Mouse (Mus musculus): ENCODE measurements around the gene Fmnl2. TPM values are rescaled to one million over a fixed set of nuclear protein-coding genes. Genes with fewer than 3 reads are reported as not detected.

The Fmnl2 gene
- polyA plus RNA-seq, 1 experiment from 2014 or later = 0.89 TPM

DNA sequence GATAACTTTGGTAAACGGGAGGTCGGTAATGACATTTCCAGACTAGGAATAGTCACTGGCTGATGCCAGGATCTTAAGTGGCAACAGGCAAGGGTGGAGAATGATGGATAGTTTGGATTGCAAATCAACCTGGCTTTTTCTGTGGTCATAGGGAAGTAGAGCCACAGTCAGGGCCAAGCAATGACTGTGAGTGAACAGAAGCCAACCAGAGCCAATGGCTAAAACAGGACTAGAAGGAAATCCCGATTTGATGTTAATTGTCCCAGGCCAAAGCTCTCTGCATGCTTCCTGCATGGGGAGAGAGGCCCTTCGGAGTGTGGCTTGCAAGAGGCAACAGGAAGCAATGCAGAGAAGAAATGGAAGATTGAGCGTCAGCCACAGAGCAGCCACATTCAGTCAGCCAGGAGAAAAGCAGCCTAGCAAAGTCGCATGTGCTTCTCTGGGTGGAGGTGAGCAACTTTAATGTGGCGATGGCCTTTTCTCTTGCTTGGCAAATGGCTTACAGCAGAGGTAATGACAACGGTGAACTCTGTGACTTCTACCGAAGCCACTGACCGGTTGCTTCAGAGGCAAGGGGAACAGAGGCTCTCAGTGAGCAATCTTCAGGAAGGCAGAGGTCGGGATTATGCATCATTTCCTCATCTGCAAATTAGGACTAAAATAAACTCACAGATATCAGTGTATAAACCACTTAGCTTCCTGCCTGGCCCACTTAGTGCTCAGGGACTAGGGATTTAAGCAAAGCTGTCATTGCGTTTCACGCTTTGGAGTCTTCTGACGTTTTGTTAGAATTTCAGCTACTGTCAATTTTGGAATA is 12.5 kb upstream of the Fmnl2 start:
- no peak for ATAC-seq
- H3K9ac ChIP-seq (replicated peaks) = no peak overlapping the region
- no peak overlapping the region for H3K27ac ChIP-seq (ENCODE audit: low read depth)
- 0 out of 2 replicates have a peak overlapping the region, but pooled peaks have one; percentile 6 for H3K4me2 ChIP-seq (ENCODE audit: low read depth, low read length)
- no peaks in the 10 kb centered on the region for H3K27me3 ChIP-seq (ENCODE audit: insufficient read depth, low read length)
- DNase-seq = no peak
- no peaks in the 10 kb centered on the region; the same call in 1 of the 2 replicates for H3K4me1 ChIP-seq (ENCODE audit: insufficient read depth)
- TF ChIP-seq CTCF (IDR thresholded peaks at IDR 0.05; ENCODE audit: low read depth) (no peak), EP300 (IDR thresholded peaks at IDR 0.05; ENCODE audit: low read depth) (no peak)
- H3K9me3 ChIP-seq (ENCODE audit: low read length) = no peaks in the 10 kb centered on the region
- H3K4me3 ChIP-seq (ENCODE audit: low read depth, low read length) = no peak overlapping the region
- 35% methylated on average over 14 of the region's 14 CpGs for WGBS (ENCODE audit: insufficient replicate concordance)
- no peaks in the 10 kb centered on the region for H3K36me3 ChIP-seq (replicated peaks; ENCODE audit: insufficient read depth, low read length)

DNA sequence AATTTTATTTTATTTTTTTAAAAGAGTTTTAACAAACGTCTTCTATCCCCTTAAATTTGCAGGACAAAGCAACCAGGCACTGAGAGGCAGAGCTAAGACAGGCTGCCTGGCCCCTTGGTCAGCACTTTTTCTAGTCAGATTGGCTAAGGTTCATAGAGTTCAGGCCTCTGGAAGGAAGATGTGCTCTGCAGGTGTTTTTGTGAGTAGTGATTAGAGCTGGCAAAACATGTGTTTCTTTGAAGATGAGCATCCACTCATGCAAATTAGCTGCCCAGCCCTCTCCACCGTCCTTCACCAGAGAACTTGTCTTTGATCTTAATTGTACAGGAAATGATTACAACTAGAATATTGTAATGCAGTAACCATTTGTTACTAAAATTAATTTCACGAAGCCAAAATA is 11.2 kb upstream of the Fmnl2 start:
- Histone ChIP-seq H3K4me1 (ENCODE audit: insufficient read depth) (no peaks in the 10 kb centered on the region; the same call in 1 of the 2 replicates), H3K27me3 (ENCODE audit: insufficient read depth, low read length) (no peaks in the 10 kb centered on the region), H3K4me2 (ENCODE audit: low read depth, low read length) (no peak overlapping the region), H3K9me3 (ENCODE audit: low read length) (no peaks in the 10 kb centered on the region), H3K4me3 (ENCODE audit: low read depth, low read length) (no peak overlapping the region), H3K27ac (ENCODE audit: low read depth) (no peak overlapping the region), H3K9ac (replicated peaks) (no peak overlapping the region), H3K36me3 (replicated peaks; ENCODE audit: insufficient read depth, low read length) (no peaks in the 10 kb centered on the region)
- no peak for ATAC-seq
- TF ChIP-seq EP300 (IDR thresholded peaks at IDR 0.05; ENCODE audit: low read depth) = no peak
- TF ChIP-seq CTCF (IDR thresholded peaks at IDR 0.05; ENCODE audit: low read depth) = no peak
- 59% methylated on average over 3 of the region's 3 CpGs for WGBS (ENCODE audit: insufficient replicate concordance)
- DNase-seq = no peak

DNA sequence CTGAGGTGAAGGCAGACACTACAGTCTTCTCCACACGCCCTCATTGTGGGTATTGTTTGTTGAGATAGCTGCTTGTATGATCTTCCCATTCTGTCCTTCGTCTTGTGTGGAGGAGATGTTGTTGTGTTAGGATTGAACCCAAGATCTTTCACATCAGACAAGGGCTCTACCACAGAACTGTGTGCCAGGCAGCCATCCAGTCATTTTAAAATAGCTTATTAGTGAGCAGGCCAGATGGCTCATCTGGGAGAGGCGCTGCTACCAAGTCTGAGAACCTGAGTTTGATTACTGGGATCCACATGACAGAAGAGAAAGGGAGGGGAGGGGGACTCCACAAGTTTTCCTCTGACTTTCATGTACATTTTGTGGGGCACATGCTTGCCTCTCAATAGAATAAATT is 8.6 kb upstream of the Fmnl2 start:
- no peaks in the 10 kb centered on the region for H3K27me3 ChIP-seq (ENCODE audit: insufficient read depth, low read length)
- no peak overlapping the region for H3K4me2 ChIP-seq (ENCODE audit: low read depth, low read length)
- WGBS (ENCODE audit: insufficient replicate concordance) = 64% methylated on average over 3 of the region's 3 CpGs
- ATAC-seq (no peak), DNase-seq (no peak)
- no peak overlapping the region for H3K9ac ChIP-seq (replicated peaks)
- no peaks in the 10 kb centered on the region for H3K36me3 ChIP-seq (replicated peaks; ENCODE audit: insufficient read depth, low read length)
- no peaks in the 10 kb centered on the region; the same call in 1 of the 2 replicates for H3K4me1 ChIP-seq (ENCODE audit: insufficient read depth)
- no peak overlapping the region for H3K4me3 ChIP-seq (ENCODE audit: low read depth, low read length)
- no peak overlapping the region for H3K27ac ChIP-seq (ENCODE audit: low read depth)
- H3K9me3 ChIP-seq (ENCODE audit: low read length) = no peaks in the 10 kb centered on the region
- TF ChIP-seq EP300 (IDR thresholded peaks at IDR 0.05; ENCODE audit: low read depth) (no peak), CTCF (IDR thresholded peaks at IDR 0.05; ENCODE audit: low read depth) (no peak)

DNA sequence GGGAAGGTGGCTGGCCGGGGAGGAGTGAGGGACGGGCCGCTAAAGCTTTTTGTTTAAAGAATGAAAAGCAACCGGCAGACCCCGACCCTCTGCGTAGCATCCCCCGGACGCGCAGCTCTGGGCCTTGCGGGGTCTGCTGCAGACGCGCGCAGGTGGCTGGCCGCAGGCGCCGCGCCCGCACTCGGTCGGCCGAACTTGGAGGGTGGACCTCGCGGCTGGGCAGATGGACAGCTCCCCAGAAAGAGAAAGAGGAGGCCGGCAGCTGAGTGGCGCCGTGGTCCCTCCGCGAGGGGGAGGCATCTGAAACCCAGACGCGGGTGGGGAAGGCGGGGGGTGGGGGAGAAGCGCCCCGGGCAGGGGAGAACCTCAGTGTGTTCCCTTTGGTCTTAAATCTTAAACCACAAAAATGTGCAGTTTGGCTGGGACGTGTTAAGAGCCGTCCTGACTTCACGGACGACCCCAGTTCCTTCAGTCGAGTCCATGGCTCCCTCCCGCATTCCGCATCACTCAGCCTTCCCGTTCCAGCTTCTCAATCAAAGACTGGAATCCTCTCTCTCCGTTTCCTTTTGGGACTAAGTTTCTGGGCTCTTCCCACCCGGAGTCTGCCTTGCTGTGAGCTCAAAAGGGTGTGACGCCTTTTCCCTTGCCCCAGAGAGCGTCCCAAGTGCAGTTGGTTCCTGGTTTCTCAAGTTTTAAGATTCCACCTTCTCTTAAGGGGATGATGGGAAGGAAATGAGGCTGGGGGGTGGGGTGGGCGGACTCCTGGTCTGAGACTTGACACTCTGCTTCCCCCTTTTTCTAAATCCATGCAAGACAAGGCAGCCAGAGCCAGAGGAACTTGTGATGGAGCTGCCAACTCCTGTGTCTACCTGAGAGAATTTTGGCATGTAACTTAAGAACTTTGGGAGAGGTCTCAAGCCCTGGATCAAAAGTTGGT is 1.1 kb downstream of the Fmnl2 start:
- no peak for ATAC-seq
- Histone ChIP-seq H3K4me3 (ENCODE audit: low read depth, low read length) (peak overlapping the region; percentile 74), H3K36me3 (replicated peaks; ENCODE audit: insufficient read depth, low read length) (no peaks in the 10 kb centered on the region), H3K9ac (replicated peaks) (peak overlapping the region; percentile 64), H3K27ac (ENCODE audit: low read depth) (peak overlapping the region; percentile 44; the same call in 1 of the 2 replicates), H3K9me3 (ENCODE audit: low read length) (no peaks in the 10 kb centered on the region), H3K4me2 (ENCODE audit: low read depth, low read length) (peak overlapping the region; percentile 91), H3K4me1 (ENCODE audit: insufficient read depth) (peaks cover 8% of the 10 kb centered on the region; the same call in 1 of the 2 replicates), H3K27me3 (ENCODE audit: insufficient read depth, low read length) (peaks cover 15% of the 10 kb centered on the region)
- DNase-seq = peak; percentile 29
- WGBS (ENCODE audit: insufficient replicate concordance) = 1% methylated on average over 46 of the region's 46 CpGs
- TF ChIP-seq CTCF (IDR thresholded peaks at IDR 0.05; ENCODE audit: low read depth) (0 out of 2 replicates have a peak, but pooled peaks have one; percentile 7), EP300 (IDR thresholded peaks at IDR 0.05; ENCODE audit: low read depth) (no peak)

DNA sequence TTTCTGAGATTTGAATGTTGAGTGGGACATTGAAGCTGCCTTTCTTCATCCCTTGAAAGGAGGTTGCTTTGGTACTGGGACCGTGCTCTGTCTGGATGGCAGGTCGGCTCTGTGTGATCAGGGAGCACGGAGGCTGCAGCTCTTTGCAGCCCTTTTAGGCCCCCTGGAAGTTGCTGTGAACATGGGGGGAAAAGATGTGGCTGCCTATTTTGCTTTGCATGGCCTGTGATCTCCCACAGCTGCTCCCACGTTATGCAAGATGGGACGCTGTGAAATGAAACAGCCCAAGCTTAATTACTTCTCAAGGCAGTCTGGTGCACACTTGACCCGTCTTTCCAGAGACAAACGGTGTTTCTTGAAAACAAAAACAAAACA is 1.8 kb downstream of the Fmnl2 start:
- Histone ChIP-seq H3K27me3 (ENCODE audit: insufficient read depth, low read length) (peaks cover 15% of the 10 kb centered on the region), H3K4me2 (ENCODE audit: low read depth, low read length) (peak overlapping the region; percentile 91), H3K4me1 (ENCODE audit: insufficient read depth) (peaks cover 8% of the 10 kb centered on the region; the same call in 1 of the 2 replicates), H3K9ac (replicated peaks) (no peak overlapping the region), H3K27ac (ENCODE audit: low read depth) (no peak overlapping the region), H3K9me3 (ENCODE audit: low read length) (no peaks in the 10 kb centered on the region), H3K4me3 (ENCODE audit: low read depth, low read length) (peak overlapping the region; percentile 74), H3K36me3 (replicated peaks; ENCODE audit: insufficient read depth, low read length) (no peaks in the 10 kb centered on the region)
- TF ChIP-seq EP300 (IDR thresholded peaks at IDR 0.05; ENCODE audit: low read depth) (no peak), CTCF (IDR thresholded peaks at IDR 0.05; ENCODE audit: low read depth) (no peak)
- no peak for ATAC-seq
- no peak for DNase-seq
- 39% methylated on average over 7 of the region's 7 CpGs for WGBS (ENCODE audit: insufficient replicate concordance)

Data from liver, postnatal 0 days (tissue).